Mouse (Mus musculus) ES-Bruce4 (cell line): ENCODE measurements around the gene Clrn2.

Experiments used
- CTCF ChIP-seq: IDR thresholded peaks from one replicate; pipeline ENCODE4 v1.8.1; 2011; ENCODE audit warnings: low read depth, low read length
- EP300 ChIP-seq: IDR thresholded peaks from 2 replicates; pipeline ENCODE4 v1.6.1; 2011; ENCODE audit warnings: low read depth, low read length; ENCODE audit not compliant: insufficient read depth
- POLR2A ChIP-seq: IDR thresholded peaks from one replicate; pipeline ENCODE4 v1.8.1; 2011; ENCODE audit warnings: low read length; ENCODE audit not compliant: insufficient read depth

DNA sequence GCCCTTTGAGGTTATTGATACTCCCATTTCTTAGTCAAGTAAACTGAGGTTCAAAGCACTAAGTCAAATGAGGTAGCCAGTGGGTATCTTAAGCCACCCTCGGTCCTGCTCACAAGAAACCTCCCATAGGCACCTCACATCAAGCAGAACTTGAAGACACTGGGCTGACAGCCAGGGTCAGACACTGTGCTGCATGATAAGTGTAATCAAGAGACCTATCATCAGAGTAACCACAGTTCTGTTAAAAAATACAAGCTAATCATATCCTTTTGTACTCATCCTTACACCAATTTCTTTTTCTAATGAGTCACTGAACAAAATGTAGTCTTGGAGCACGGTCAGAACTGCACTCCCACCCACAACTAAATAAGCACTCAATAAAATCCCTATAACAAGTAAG is 47.4 kb upstream of the Clrn2 start:
- TF ChIP-seq CTCF (no peak), POLR2A (no peak), EP300 (no peak)
